Comparison of ENCODE assay signal across 8 mouse cellular contexts in genomic region chr5:21735584-21735983, GRCm38 (mm10). TPM values are rescaled to one million over a fixed set of nuclear protein-coding genes. Genes with fewer than 3 reads are reported as not detected.
DNase-seq lines count a peak whose midpoint lies in the region; ATAC-seq and TF ChIP-seq lines count a peak whose summit lies in the region.

No protein-coding gene starts in this region.

- no peaks in the 10 kb centered on the region for H3K27me3 ChIP-seq in cerebellum, adult 2 months (ENCODE audit: control insufficient read depth, insufficient read depth, low read length)
- no peaks in the 10 kb centered on the region for H3K27me3 ChIP-seq in hindbrain, embryonic 15.5 days

- H3K36me3 ChIP-seq in hindbrain, embryonic 15.5 days = peaks cover 15% of the 10 kb centered on the region
- peaks cover 14% of the 10 kb centered on the region; the same call in 1 of the 2 replicates for H3K36me3 ChIP-seq in macrophage (ENCODE audit: inconsistent target)

- no peak for TF ChIP-seq POLR2A in cerebellum, adult 2 months (IDR thresholded peaks at IDR 0.05; ENCODE audit: borderline replicate concordance, insufficient read depth, low read length)

- H3K4me3 ChIP-seq in cerebellum, adult 2 months (replicated peaks; ENCODE audit: insufficient read depth, low read depth, low read length) = peak overlapping the region; percentile 40
- H3K4me3 ChIP-seq in hindbrain, embryonic 15.5 days = no peak overlapping the region
- H3K4me3 ChIP-seq in left cerebral cortex, adult 2 months = peak overlapping the region; percentile 14; the same call in 1 of the 2 replicates
- peak overlapping the region; percentile 26 for H3K4me3 ChIP-seq in macrophage (ENCODE audit: inconsistent target)

- peak; percentile 49; the same call in 1 of the 2 replicates for TF ChIP-seq CTCF in cerebellum, adult 2 months (IDR thresholded peaks at IDR 0.05; ENCODE audit: borderline replicate concordance, insufficient read depth, low read depth, low read length)
- TF ChIP-seq CTCF in left cerebral cortex, adult 2 months (IDR thresholded peaks at IDR 0.05) = peak; percentile 62

- 38% methylated on average over 10 of the region's 10 CpGs for WGBS in cerebellum, adult 2 months
- WGBS in hindbrain, embryonic 15.5 days = 26% methylated on average over 10 of the region's 10 CpGs
- WGBS in macrophage (ENCODE audit: missing documents) = 29% methylated on average over 10 of the region's 10 CpGs

- intact Hi-C loops in left cerebral cortex, adult 2 months (cut with DNase I) = loop anchor here (5.0 to 10.0 kb wide), 3 partner anchors 303 to 782 kb away; no protein-coding TSS in a partner anchor

- peaks cover 20% of the 10 kb centered on the region for H3K79me2 ChIP-seq in macrophage (ENCODE audit: inconsistent target)

- peak; percentile 26 for DNase-seq in cerebellum, adult 11 months
- DNase-seq in cerebellum, adult 2 months = peak; percentile 49 to 52
- DNase-seq in left cerebral cortex, adult 2 months (ENCODE audit: extremely low spot score in 1 of 2, low spot score in 2 of 2) = peak; percentile 50 to 56
- peak; percentile 65 for DNase-seq in spleen, adult 12 weeks (ENCODE audit: low spot score)

- 0 out of 2 replicates have a peak overlapping the region, but pooled peaks have one; percentile 17 for H3K4me2 ChIP-seq in hindbrain, embryonic 15.5 days

- no peak overlapping the region for H3K27ac ChIP-seq in cerebellum, adult 2 months (ENCODE audit: insufficient read depth, low read length)
- H3K27ac ChIP-seq in hindbrain, embryonic 15.5 days (replicated peaks) = no peak overlapping the region
- H3K27ac ChIP-seq in left cerebral cortex, adult 2 months = no peak overlapping the region
- H3K27ac ChIP-seq in macrophage = no peak overlapping the region

- ATAC-seq in cerebellum, adult (ENCODE audit: insufficient number of reproducible peaks, low FRiP score, low TSS enrichment) = no peak
- ATAC-seq in frontal cortex, adult (ENCODE audit: low TSS enrichment) = peak; percentile 36
- no peak for ATAC-seq in hindbrain, embryonic 15.5 days (ENCODE audit: low FRiP score, low read depth)

- no peak overlapping the region for H3K9ac ChIP-seq in hindbrain, embryonic 15.5 days

- H3K4me1 ChIP-seq in cerebellum, adult 2 months (ENCODE audit: control insufficient read depth, insufficient read depth, low read length) = peaks cover 8% of the 10 kb centered on the region; the same call in 1 of the 2 replicates
- H3K4me1 ChIP-seq in hindbrain, embryonic 15.5 days (replicated peaks) = peaks cover 32% of the 10 kb centered on the region

- H3K9me3 ChIP-seq in hindbrain, embryonic 15.5 days = no peaks in the 10 kb centered on the region

RNA-seq across cellular contexts. Expression of gene Pmpcb, which starts 1.4 kb away (rescaled TPM):
- 76.7 and 81.8 TPM in 2 replicates for polyA plus RNA-seq in cerebellum, adult 2 months (2012; rRNA removed)
- polyA plus RNA-seq in hindbrain, embryonic 15.5 days (2015; fragmentation: Nextera tagmentation; extraction: Ambion mirVana) = 68.7 and 71.6 TPM in 2 replicates
- total RNA-seq in left cerebral cortex, adult 2 months (2021) = 10 to 100 TPM; 66.8 to 68.7 TPM
- 10 to 100 TPM; 24.0 to 95.9 (median 64.2) TPM for total RNA-seq in macrophage (2018; cell fraction: chromatin; rRNA removed)
- total RNA-seq in macrophage (2018; cell fraction: cytosol; rRNA removed) = 10 to 100 TPM; 35.5 to 49.2 (median 43.0) TPM
- total RNA-seq in macrophage (2018; cell fraction: nucleus; rRNA removed) = 10 to 100 TPM; 27.2 to 75.2 (median 48.5) TPM
- 44.9 to 107 TPM (median 54.7 TPM) in 3 replicates for polyA plus RNA-seq in macrophage (2018)

RNA-seq across cellular contexts. Expression of gene Napepld, which starts 34.4 kb away (rescaled TPM):
- polyA plus RNA-seq in cerebellum, adult 2 months (2012; rRNA removed) = 7.4 and 7.7 TPM in 2 replicates
- polyA plus RNA-seq in hindbrain, embryonic 15.5 days (2015; fragmentation: Nextera tagmentation; extraction: Ambion mirVana) = 2.5 and 2.8 TPM in 2 replicates
- total RNA-seq in left cerebral cortex, adult 2 months (2021) = 10 to 100 TPM; 13.5 to 15.5 TPM
- total RNA-seq in macrophage (2018; cell fraction: chromatin; rRNA removed) = 1 to 10 TPM in 18 of 26 experiments, under 1 TPM in 8; 0.20 to 6.6 (median 1.6) TPM
- 1 to 10 TPM; 1.1 to 5.3 (median 4.0) TPM for total RNA-seq in macrophage (2018; cell fraction: cytosol; rRNA removed)
- 1 to 10 TPM in 24 of 26 experiments, under 1 TPM in 2; 0.45 to 7.6 (median 2.5) TPM for total RNA-seq in macrophage (2018; cell fraction: nucleus; rRNA removed)
- polyA plus RNA-seq in macrophage (2018) = 3.4 to 6.0 TPM (median 4.8 TPM) in 3 replicates

RNA-seq across cellular contexts. Expression of gene Dnajc2, which starts 49.5 kb away (rescaled TPM):
- 15.7 and 17.4 TPM in 2 replicates for polyA plus RNA-seq in cerebellum, adult 2 months (2012; rRNA removed)
- 64.1 and 69.9 TPM in 2 replicates for polyA plus RNA-seq in hindbrain, embryonic 15.5 days (2015; fragmentation: Nextera tagmentation; extraction: Ambion mirVana)
- 10 to 100 TPM; 34.4 to 34.9 TPM for total RNA-seq in left cerebral cortex, adult 2 months (2021)
- 10 to 100 TPM in 23 of 26 experiments, 1 to 10 TPM in 3; 5.3 to 84.5 (median 39.4) TPM for total RNA-seq in macrophage (2018; cell fraction: chromatin; rRNA removed)
- 10 to 100 TPM; 27.2 to 86.7 (median 54.5) TPM for total RNA-seq in macrophage (2018; cell fraction: cytosol; rRNA removed)
- total RNA-seq in macrophage (2018; cell fraction: nucleus; rRNA removed) = 10 to 100 TPM in 22 of 26 experiments, 1 to 10 TPM in 4; 9.0 to 57.0 (median 29.3) TPM
- polyA plus RNA-seq in macrophage (2018) = 34.1 to 81.4 TPM (median 62.3 TPM) in 3 replicates

RNA-seq across cellular contexts. Expression of gene Psmc2, which starts 49.5 kb away (rescaled TPM):
- 106 and 111 TPM in 2 replicates for polyA plus RNA-seq in cerebellum, adult 2 months (2012; rRNA removed)
- 180 and 182 TPM in 2 replicates for polyA plus RNA-seq in hindbrain, embryonic 15.5 days (2015; fragmentation: Nextera tagmentation; extraction: Ambion mirVana)
- total RNA-seq in left cerebral cortex, adult 2 months (2021) = 100 to 1,000 TPM; 105 to 113 TPM
- 10 to 100 TPM; 12.5 to 53.4 (median 30.9) TPM for total RNA-seq in macrophage (2018; cell fraction: chromatin; rRNA removed)
- 100 to 1,000 TPM in 13 of 26 experiments, 10 to 100 TPM in 13; 63.4 to 127 (median 95.0) TPM for total RNA-seq in macrophage (2018; cell fraction: cytosol; rRNA removed)
- 10 to 100 TPM; 15.6 to 53.6 (median 35.0) TPM for total RNA-seq in macrophage (2018; cell fraction: nucleus; rRNA removed)
- polyA plus RNA-seq in macrophage (2018) = 85.7 to 124 TPM (median 98.6 TPM) in 3 replicates
